Mouse (Mus musculus) forebrain, embryonic 10.5 days (tissue): ENCODE measurements around the gene Rdm1. TPM values are rescaled to one million over a fixed set of nuclear protein-coding genes. Genes with fewer than 3 reads are reported as not detected.
"Not testable (repeated sequence)": the region's sequence is repeated elsewhere in the genome, so short reads cannot be mapped to it uniquely, and the experiment has no call there.

Experiments used
- DNase-seq: peaks from one replicate; pipeline ENCODE4 v3.0.0-alpha.2; 2017; ENCODE audit warnings: low spot score; ENCODE audit errors: extremely low spot score
- H3K27ac ChIP-seq: fragments of 300-500 bp; sonication (generic); 2 replicates; pipeline ENCODE4 v1.5.1; 2016; ENCODE audit warnings: mild to moderate bottlenecking
- H3K27me3 ChIP-seq: fragments of 300-500 bp; sonication (generic); 2 replicates; pipeline ENCODE4 v1.6.1; 2016; ENCODE audit warnings: mild to moderate bottlenecking; ENCODE audit not compliant: poor library complexity, severe bottlenecking
- H3K36me3 ChIP-seq: fragments of 300-500 bp; sonication (generic); replicated peaks from 2 replicates; pipeline ENCODE4 v1.6.1; 2016; ENCODE audit warnings: mild to moderate bottlenecking, moderate library complexity
- H3K4me1 ChIP-seq: fragments of 300-500 bp; sonication (generic); 2 replicates; pipeline ENCODE4 v1.6.1; 2016
- H3K4me3 ChIP-seq: fragments of 300-500 bp; sonication (generic); 2 replicates; pipeline ENCODE4 v1.5.1; 2016; ENCODE audit warnings: mild to moderate bottlenecking, moderate library complexity
- H3K9me3 ChIP-seq: fragments of 300-500 bp; sonication (generic); 2 replicates; pipeline ENCODE4 v1.6.1; 2016; ENCODE audit warnings: mild to moderate bottlenecking, moderate library complexity
- WGBS: fragments of 180-500 bp; shearing (Covaris S2); methylation state at CpG from one replicate; pipeline ENCODE4 v1.1.7; 2016; 5-methylcytosine and 5-hydroxymethylcytosine counted together
- polyA plus RNA-seq: library from polyadenylated mRNA; unstranded; fragments of >200 nt; fragmentation: Nextera tagmentation; extraction: Ambion mirVana; gene quantifications from 2 replicates; pipeline ENCODE4 v1.2.1, GENCODE M21; 2016

Gene Rdm1
- polyA plus RNA-seq, 1 experiment from 2014 or later = 33.9 TPM

DNA sequence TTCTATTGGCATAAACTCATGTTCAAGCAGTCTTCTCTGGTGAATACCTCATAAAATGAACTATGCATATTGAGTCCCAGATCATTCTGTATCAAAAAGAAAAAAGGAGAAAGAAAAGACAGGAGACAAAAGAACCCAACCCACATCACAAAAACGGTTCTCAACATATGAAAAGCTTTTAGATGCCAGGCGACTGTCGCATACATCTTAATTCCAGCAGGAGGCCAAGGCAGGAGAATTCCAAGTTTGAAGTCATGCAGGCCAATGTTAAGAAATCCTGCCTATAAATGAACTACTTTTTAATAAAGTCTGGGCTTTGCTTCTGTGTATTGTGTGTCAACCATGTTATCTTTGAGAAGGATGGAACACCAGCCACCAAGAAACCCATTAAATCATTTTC is 22.9 kb upstream of the Rdm1 start:
- H3K27me3 ChIP-seq = 0 out of 2 replicates have a peak, but pooled peaks cover 7% of the 10 kb centered on the region
- peak overlapping the region; percentile 45 for H3K4me3 ChIP-seq
- H3K9me3 ChIP-seq = no peaks in the 10 kb centered on the region
- peak overlapping the region; percentile 90 for H3K27ac ChIP-seq
- no peak for DNase-seq
- no peaks in the 10 kb centered on the region for H3K36me3 ChIP-seq
- WGBS = 5% methylated on average over 3 of the region's 3 CpGs
- peaks cover 9% of the 10 kb centered on the region for H3K4me1 ChIP-seq

DNA sequence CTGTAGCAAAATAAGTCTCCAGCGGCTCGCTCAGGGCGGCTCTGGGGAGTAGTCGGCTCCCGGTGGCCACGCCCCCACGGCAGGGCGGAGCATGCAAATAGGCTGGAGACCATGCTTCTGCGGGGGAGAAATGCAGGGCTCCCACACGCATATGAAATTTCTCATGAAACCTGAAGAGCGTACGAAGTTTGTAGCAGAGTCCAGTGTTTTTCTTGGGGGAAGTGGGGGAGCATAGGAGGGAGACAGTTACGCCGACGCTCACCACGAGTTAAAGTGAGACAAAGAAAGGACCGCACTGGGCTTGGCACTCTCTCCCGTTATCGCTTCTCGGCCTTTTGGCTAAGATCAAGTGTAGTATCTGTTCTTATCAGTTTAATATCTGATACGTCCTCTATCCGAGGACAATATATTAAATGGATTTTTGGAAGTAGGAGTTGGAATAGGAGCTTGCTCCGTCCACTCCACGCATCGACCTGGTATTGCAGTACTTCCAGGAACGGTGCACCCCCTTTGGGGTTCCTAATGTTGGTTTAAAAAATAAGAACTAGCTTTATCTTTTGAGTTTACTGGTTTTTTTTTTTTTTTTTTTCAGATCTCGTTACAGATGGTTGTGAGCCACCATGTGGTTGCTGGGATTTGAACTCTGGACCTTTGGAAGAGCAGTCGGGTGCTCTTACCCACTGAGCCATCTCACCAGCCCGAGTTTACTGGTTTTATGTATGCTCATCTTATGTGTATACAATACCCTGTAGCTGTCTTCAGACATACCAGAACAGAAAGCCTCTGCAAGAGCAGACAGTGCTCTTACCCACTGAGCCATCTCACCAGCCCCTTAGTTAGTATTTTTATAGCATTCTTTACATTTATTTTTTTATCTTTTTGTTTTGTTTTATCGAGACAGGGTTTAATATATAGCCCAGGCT is 22.2 kb upstream of the Rdm1 start:
- H3K27ac ChIP-seq = peak overlapping the region; percentile 90
- DNase-seq = peak; percentile 79
- H3K36me3 ChIP-seq, H3K9me3 ChIP-seq, H3K4me1 ChIP-seq, H3K27me3 ChIP-seq: not testable (repeated sequence)
- 2% methylated on average over 30 of the region's 30 CpGs for WGBS
- peak overlapping the region; percentile 45 for H3K4me3 ChIP-seq

DNA sequence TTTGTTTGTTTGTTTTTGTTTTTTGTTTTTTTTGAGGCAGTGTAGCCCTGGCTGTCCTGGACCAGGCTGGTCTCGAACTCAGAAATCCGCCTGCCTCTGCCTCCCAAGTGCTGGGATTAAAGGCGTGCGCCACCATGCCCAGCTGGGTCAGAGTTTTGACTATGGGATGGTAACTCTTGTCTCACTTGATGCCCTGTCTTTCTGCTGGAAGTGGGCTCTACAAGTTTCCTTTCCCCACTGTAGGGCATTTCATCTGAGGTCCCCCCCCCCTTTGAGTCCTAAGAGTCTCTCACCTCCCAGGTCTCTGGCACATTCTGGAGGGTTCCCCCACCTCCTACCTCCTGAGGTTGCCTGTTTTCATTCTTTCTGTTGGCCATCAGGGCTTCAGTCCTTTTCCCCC is 19.9 kb upstream of the Rdm1 start:
- H3K27me3 ChIP-seq, H3K9me3 ChIP-seq, H3K4me3 ChIP-seq, H3K36me3 ChIP-seq, H3K27ac ChIP-seq, DNase-seq: not testable (repeated sequence)
- 90% methylated on average over 4 of the region's 4 CpGs for WGBS
- H3K4me1 ChIP-seq = peaks cover 17% of the 10 kb centered on the region

DNA sequence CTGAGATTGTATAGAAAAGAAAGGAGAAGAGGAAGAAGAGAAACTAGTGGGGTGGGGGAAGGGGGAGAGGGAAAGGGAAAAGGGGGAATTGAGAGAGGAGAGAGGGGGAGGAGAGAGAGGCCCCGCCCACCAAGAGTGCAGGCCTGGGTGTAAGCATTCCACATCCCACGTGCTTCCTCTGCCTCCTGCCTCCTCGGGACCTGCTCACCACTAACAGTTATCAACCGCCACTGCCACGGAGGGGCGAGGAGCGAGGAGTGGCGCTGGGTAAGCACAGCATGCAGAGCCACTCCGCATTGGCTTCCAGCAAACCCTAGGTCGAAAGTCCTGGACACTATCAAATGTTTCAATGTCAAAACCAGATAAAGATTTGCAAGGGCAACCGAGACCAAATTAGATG is 16.6 kb upstream of the Rdm1 start:
- H3K9me3 ChIP-seq = no peaks in the 10 kb centered on the region

DNA sequence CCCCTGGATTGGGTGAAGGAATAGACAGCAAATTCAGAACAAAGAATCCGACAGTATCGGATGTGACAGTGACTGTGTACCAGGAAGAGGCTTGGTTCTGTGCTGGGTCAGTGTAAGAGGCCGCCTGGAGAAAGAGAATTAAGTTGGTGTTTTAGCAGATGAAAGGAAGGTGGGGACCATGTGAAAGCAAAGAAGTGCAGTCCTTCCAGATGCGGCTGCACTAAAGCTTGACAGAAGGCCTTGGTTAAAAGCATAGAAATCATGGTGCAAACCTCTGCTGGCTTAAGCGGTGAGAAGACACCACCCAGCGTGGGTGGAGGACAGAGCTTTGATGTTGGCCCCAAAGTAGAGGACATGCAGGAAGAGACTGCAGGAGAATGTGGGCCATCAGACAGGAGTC is 13.4 kb upstream of the Rdm1 start:
- H3K36me3 ChIP-seq = no peaks in the 10 kb centered on the region
- 81% methylated on average over 6 of the region's 6 CpGs for WGBS

More for the DNA sequence above, 16.6 kb upstream of the Rdm1 start:
- H3K4me1 ChIP-seq = peaks cover 27% of the 10 kb centered on the region
- 42% methylated on average over 11 of the region's 11 CpGs for WGBS
- H3K4me3 ChIP-seq = no peak overlapping the region
- H3K27ac ChIP-seq = no peak overlapping the region
- no peaks in the 10 kb centered on the region for H3K36me3 ChIP-seq
- no peaks in the 10 kb centered on the region for H3K27me3 ChIP-seq
- DNase-seq = no peak

DNA sequence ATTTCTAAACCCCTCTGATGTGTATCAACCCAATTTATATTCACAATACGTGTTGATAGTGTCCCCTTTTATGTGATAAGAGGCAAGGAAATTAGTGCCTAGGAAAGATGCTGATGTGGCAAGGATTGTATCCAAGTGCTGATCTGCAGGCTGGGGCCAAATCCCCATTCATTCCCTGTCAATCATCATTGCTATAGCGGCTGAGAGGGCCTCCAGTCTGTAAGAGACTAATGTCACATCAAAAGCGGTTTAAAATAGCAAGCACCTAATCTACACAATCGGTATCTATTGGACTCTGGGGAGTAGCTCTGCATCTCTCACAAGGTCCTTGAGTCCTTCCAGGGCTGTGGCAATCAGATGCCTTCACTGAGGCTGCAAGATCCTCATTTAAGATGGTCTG is 12.9 kb upstream of the Rdm1 start:
- no peaks in the 10 kb centered on the region for H3K9me3 ChIP-seq
- no peak overlapping the region for H3K4me3 ChIP-seq
- H3K36me3 ChIP-seq = no peaks in the 10 kb centered on the region
- H3K27me3 ChIP-seq = no peaks in the 10 kb centered on the region
- no peak overlapping the region for H3K27ac ChIP-seq
- H3K4me1 ChIP-seq = peaks cover 54% of the 10 kb centered on the region
- 65% methylated on average over 4 of the region's 4 CpGs for WGBS
- DNase-seq = no peak

More for the DNA sequence above, 13.4 kb upstream of the Rdm1 start:
- H3K4me1 ChIP-seq = peaks cover 51% of the 10 kb centered on the region
- no peak overlapping the region for H3K27ac ChIP-seq
- no peak for DNase-seq
- no peaks in the 10 kb centered on the region for H3K9me3 ChIP-seq
- no peaks in the 10 kb centered on the region for H3K27me3 ChIP-seq
- no peak overlapping the region for H3K4me3 ChIP-seq

DNA sequence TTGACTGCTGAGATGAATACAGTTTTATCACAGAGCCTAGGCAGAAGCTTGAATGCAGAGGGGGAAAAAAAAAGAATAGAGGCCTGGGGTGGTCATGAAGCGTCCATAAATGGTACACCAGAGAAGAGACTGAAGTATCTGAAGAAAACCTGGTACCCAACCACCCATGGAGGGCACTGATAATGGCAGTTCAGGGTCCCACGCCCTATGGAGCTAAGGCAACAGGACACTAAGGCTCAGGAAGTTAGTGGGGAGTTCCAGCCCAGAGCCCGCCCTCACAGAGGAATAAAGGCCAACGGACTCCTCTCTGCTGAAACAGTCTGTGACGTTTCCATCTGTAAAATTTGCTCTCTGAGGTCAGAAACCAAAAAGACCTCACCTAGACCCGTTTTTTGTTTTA is 11.6 kb upstream of the Rdm1 start:
- H3K9me3 ChIP-seq = no peaks in the 10 kb centered on the region
- no peak for DNase-seq
- WGBS = 87% methylated on average over 6 of the region's 6 CpGs
- no peak overlapping the region for H3K27ac ChIP-seq
- H3K4me1 ChIP-seq = peaks cover 52% of the 10 kb centered on the region
- no peaks in the 10 kb centered on the region for H3K27me3 ChIP-seq
- no peak overlapping the region for H3K4me3 ChIP-seq
- H3K36me3 ChIP-seq = no peaks in the 10 kb centered on the region

DNA sequence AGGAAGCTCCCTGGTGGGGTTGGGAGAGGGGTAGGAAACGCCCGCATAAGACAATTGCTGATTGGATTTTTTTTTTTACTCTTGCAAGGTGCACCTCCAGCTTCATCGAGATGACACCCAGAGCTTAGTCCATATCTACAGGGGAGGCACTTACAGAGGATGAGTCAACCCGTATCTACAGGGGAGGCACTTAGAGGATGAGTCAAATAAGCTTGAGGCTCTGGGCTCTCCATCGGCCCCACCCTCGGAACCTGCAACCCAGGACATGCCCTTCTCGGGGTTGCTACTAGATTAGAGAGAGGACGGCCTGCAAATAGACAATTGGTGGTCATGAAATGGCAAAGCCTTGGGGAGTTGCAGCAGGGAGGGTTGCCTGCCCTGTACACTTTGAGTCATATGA is 10.9 kb upstream of the Rdm1 start:
- WGBS = 95% methylated on average over 8 of the region's 8 CpGs
- DNase-seq = no peak
- Histone ChIP-seq H3K36me3 (no peaks in the 10 kb centered on the region), H3K9me3 (no peaks in the 10 kb centered on the region), H3K27me3 (no peaks in the 10 kb centered on the region), H3K4me3 (no peak overlapping the region), H3K4me1 (peaks cover 47% of the 10 kb centered on the region), H3K27ac (no peak overlapping the region)

DNA sequence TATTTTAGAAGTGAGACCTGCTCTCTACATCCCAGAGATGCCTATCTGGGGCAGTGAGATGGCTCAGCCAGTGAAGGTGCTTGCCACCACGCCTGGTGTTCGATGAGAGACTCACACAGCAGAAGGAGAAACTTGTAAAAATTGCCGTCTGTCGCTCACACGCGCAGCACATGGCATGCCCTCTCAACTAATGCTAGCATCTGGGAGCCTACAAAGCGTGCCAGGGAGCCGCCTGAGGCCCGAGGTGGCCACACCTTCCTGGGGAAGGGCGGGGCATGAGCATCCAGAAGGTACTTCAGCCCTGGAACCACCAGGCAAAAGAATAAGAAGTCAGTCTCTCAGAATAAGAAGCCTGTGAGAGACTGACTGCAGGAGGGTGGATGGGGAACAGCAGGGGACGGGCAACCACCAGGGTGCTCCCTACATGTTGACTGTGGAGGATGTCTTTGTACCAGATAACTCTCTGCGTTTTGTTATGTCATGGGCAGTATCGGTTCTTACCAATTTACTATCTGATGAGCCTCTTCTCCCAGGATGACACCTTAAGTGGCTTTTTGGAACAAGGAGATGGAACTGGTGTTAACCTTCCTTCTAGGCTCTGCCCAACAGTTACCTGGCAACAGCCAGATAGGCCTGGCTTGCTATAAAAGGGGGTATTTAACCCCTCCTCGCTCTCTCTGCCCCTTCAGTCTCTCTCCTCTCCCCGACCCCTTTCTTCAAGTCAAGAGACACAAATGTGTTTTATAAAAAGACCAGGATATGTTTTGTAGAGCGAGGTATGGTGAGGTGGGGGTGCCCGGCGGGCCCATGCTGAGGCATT is 9.8 kb upstream of the Rdm1 start:
- H3K9me3 ChIP-seq = no peaks in the 10 kb centered on the region
- no peaks in the 10 kb centered on the region for H3K36me3 ChIP-seq
- H3K27me3 ChIP-seq = no peaks in the 10 kb centered on the region
- H3K27ac ChIP-seq = peak overlapping the region; percentile 84
- DNase-seq = peak; percentile 24
- peaks cover 47% of the 10 kb centered on the region for H3K4me1 ChIP-seq
- peak overlapping the region; percentile 42 for H3K4me3 ChIP-seq
- WGBS = 15% methylated on average over 18 of the region's 18 CpGs

DNA sequence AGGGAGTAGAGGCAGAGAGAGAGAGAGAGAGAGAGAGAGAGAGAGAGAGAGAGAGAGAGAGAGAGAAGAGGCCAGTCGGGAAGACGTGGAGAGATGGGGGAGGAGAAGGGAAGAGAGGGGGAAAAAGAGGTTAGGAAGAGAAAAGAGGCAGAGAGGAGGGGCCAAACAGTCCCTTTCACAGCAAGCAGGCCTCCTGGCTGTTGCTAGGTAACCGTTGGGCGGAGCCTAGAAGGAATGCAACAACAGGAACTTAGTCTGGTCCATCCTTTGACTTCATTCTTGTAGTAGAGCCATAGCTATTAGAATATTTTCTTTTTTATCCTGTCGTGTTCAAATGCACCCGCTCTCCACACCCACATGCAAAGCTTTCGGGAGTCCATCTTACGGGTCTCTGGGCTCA is 9.1 kb upstream of the Rdm1 start:
- Histone ChIP-seq H3K4me3 (peak overlapping the region; percentile 42), H3K27ac (peak overlapping the region; percentile 84), H3K9me3 (no peaks in the 10 kb centered on the region), H3K27me3 (no peaks in the 10 kb centered on the region), H3K4me1 (peaks cover 47% of the 10 kb centered on the region), H3K36me3 (no peaks in the 10 kb centered on the region)
- peak; percentile 83 for DNase-seq
- WGBS = 6% methylated on average over 8 of the region's 8 CpGs

DNA sequence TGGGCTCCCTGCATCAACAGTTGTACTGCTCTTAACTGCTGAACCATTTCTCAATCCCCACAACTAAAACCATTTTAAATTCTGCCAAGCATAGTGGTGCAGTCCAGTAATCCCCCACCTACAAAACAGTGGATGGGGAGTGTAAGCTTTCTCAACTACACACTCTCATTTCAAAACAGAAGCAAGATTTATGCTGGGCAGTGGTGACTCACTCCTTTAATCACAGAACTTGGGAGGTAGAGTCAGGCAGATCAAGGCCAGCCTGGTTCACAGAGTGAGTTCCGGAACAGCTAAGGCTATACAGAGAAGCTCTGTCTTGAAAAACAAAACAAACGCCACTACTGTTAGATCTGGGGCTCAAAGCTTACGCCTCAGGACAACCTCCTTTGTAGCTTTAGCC is 8.4 kb upstream of the Rdm1 start:
- WGBS = 80% methylated on average over 3 of the region's 3 CpGs

DNA sequence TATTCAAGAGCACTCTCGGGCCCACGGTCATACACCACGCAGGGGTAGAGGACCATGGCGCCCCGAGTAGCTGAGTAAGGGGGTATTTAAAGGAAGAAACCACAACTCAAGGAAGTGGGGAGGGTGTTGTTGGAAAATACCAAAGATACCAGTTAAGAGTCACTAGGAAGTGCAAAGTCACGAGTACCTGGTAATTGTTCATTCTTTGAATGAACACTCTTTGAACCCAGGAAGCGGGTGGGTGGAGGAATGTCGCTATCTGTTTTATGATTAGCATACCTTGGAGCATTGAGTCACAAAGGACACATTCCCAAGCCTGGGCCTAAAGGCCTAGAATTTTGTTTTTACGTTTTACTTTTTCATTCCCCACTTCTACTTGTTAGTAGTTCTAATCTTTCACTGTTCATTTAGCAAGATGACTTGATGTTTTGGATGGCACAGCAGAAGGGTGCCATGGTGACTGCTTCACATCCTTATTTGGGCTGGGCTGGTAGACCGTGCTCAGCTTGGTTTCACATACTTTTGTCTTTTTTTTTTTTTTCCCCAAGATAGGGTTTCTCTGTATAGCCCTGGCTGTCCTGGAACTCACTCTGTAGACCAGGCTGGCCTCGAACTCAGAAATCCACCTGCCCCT is 6.9 kb upstream of the Rdm1 start:
- DNase-seq, H3K4me3 ChIP-seq, H3K36me3 ChIP-seq, H3K9me3 ChIP-seq, H3K27ac ChIP-seq, H3K27me3 ChIP-seq: not testable (repeated sequence)
- 92% methylated on average over 11 of the region's 11 CpGs for WGBS
- H3K4me1 ChIP-seq = peaks cover 27% of the 10 kb centered on the region

More for the DNA sequence above, 8.4 kb upstream of the Rdm1 start:
- Histone ChIP-seq H3K4me1 (peaks cover 43% of the 10 kb centered on the region), H3K9me3 (no peaks in the 10 kb centered on the region), H3K36me3 (no peaks in the 10 kb centered on the region), H3K27me3 (no peaks in the 10 kb centered on the region), H3K4me3 (peak overlapping the region; percentile 42; the same call in 1 of the 2 replicates), H3K27ac (peak overlapping the region; percentile 84)
- DNase-seq = no peak
